Mouse (Mus musculus) forebrain, embryonic 16.5 days (tissue): Measurements from ENCODE around the gene Tarbp1. TPM values are rescaled to one million over a fixed set of nuclear protein-coding genes. Genes with fewer than 3 reads are reported as not detected.

Source experiments
- ATAC-seq: fragments of 200-750 bp; cut with Nextera tagmentation; 2 replicates; pipeline ENCODE4 v1.8.0; 2017; ENCODE audit warnings: mild to moderate bottlenecking, moderate library complexity
- H3K27ac ChIP-seq: fragments of 300-500 bp; sonication (generic); 2 replicates; pipeline ENCODE4 v1.5.1; 2014; ENCODE audit warnings: low read length, control low read depth
- H3K27me3 ChIP-seq: fragments of 300-500 bp; sonication (generic); replicated peaks from 2 replicates; pipeline ENCODE4 v1.6.1; 2014; ENCODE audit warnings: low read length; ENCODE audit not compliant: control insufficient read depth, insufficient read depth
- H3K36me3 ChIP-seq: fragments of 300-500 bp; sonication (generic); 2 replicates; pipeline ENCODE4 v1.6.1; 2014; ENCODE audit not compliant: control insufficient read depth, insufficient read depth
- H3K4me1 ChIP-seq: fragments of 300-500 bp; sonication (generic); replicated peaks from 2 replicates; pipeline ENCODE4 v1.6.1; 2014; ENCODE audit warnings: low read length; ENCODE audit not compliant: control insufficient read depth, insufficient read depth
- H3K4me2 ChIP-seq: fragments of 300-500 bp; sonication (generic); 2 replicates; pipeline ENCODE4 v1.6.1; 2014; ENCODE audit warnings: mild to moderate bottlenecking, low read length, control low read depth
- H3K4me3 ChIP-seq: fragments of 300-500 bp; sonication (generic); replicated peaks from 2 replicates; pipeline ENCODE4 v1.5.1; 2014; ENCODE audit warnings: mild to moderate bottlenecking, low read length, control low read depth
- H3K9ac ChIP-seq: fragments of 300-500 bp; sonication (generic); replicated peaks from 2 replicates; pipeline ENCODE4 v1.6.1; 2014; ENCODE audit warnings: low read depth, low read length, control low read depth
- H3K9me3 ChIP-seq: fragments of 300-500 bp; sonication (generic); 2 replicates; pipeline ENCODE4 v1.6.1; 2016; ENCODE audit warnings: low read length; ENCODE audit not compliant: control insufficient read depth
- WGBS: fragments of 180-500 bp; shearing (Covaris S2); extraction: QIAGEN DNeasy Blood & Tissue Kit; methylation state at CpG from one replicate; pipeline ENCODE4 v1.1.7; 2014; 5-methylcytosine and 5-hydroxymethylcytosine counted together
- polyA plus RNA-seq: library from polyadenylated mRNA; unstranded; fragments of >200 nt; fragmentation: Nextera tagmentation; extraction: Ambion mirVana; gene quantifications from 2 replicates; pipeline ENCODE4 v1.2.1, GENCODE M21; 2015

Gene Tarbp1
- polyA plus RNA-seq = 1.8 TPM in 2 replicates

DNA sequence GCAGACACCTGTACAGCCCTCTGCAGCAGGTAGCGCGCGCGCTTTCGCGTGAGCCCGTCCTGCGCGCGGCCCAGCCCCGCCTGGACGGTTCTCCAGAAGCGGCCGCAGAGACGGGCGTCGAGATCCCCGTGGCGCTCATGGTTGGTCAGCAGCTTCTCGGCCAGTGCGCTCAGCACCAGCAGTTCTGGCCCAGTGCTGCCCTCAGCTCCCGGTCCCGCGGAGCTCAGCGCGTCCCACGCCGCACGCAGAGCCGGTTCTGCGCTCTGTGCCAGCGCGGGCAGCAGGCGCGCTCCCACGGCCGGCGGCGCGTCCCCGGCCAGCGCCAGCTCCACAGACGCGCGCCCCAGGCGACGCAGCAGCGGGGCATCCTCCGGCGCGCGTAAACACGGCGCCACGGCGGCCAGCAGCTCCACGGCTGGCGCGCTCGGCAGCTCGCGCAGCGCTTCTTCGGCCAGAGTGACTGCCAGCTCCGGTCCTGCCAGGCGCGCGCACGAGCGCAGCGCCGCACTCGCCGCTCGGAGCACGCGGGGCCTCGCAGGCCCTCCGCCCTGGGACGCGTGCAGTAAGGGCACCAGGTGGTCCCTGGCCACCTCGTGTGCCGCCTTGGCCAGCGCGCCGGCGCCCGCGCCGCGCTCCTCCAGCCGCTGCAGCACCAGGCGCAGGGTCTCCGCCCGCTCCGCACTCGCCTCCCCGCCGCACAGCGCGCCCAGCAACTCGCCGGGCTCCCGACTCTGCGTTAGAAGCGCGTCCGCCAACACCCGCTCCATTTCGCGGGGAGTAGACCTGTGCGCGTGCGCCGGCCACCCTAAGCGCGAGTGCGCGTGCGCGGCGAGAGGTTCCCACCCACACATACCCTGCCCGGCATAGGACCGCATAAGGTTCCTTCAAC, at the start of gene Tarbp1:
Tarbp1 (minus strand) TSS at position 767 of the 889 bp plus-strand sequence.
- peaks cover 17% of the 10 kb centered on the region for H3K4me1 ChIP-seq
- H3K36me3 ChIP-seq = no peaks in the 10 kb centered on the region
- peak within 1 kb of the TSS; percentile 87 for H3K9ac ChIP-seq
- H3K9me3 ChIP-seq = no peaks in the 10 kb centered on the region
- ATAC-seq = peak; percentile 97
- peak within 1 kb of the TSS; percentile 92 for H3K4me3 ChIP-seq
- peak within 1 kb of the TSS; percentile 68 for H3K4me2 ChIP-seq
- under 1% methylated on average over 124 of the region's 124 CpGs for WGBS
- peak within 1 kb of the TSS; percentile 94 for H3K27ac ChIP-seq
- no peaks in the 10 kb centered on the region; the same call in 1 of the 2 replicates for H3K27me3 ChIP-seq

DNA sequence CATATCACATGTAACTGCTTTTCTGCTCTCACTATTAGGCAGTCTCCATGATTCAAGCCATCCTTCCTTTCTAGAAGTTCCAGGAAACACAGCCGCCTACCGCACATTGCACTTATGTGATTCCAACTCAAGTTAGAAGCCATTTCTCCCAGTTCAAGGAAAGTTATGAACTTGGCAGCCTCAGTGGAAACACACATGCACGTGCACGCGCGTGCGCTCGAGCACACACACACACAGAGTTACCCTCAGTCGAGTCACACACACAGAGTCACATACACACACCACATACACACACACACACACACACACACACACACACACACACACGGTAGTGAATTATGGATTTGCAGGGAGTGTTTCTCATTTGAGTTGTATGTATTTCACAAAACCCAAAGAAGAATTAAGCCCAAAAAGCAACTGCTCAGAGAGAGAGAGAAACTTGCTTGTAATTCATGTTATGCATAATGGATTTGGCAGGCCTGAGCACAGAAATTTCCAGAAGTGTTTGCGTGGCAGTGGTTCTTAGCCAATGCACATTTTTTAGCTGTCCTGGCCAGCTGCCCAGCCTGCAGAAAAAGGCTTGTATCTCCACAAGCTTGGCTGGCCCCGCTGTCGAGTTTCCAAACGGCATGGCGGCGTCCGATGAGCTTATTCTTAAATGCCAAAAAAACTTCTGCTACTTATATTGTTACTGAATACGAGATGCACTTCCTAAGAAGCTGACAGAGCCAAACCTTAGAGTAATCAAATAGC, 49.5 kb upstream of the Tarbp1 start:
- Histone ChIP-seq H3K4me1 (peaks cover 20% of the 10 kb centered on the region), H3K4me3 (no peak overlapping the region), H3K4me2 (peak overlapping the region; percentile 27), H3K9me3 (no peaks in the 10 kb centered on the region), H3K9ac (0 out of 2 replicates have a peak overlapping the region, but pooled peaks have one; percentile 3), H3K27me3 (no peaks in the 10 kb centered on the region), H3K27ac (peak overlapping the region; percentile 7), H3K36me3 (no peaks in the 10 kb centered on the region)
- WGBS = 43% methylated on average over 18 of the region's 18 CpGs
- ATAC-seq = peak; percentile 39

DNA sequence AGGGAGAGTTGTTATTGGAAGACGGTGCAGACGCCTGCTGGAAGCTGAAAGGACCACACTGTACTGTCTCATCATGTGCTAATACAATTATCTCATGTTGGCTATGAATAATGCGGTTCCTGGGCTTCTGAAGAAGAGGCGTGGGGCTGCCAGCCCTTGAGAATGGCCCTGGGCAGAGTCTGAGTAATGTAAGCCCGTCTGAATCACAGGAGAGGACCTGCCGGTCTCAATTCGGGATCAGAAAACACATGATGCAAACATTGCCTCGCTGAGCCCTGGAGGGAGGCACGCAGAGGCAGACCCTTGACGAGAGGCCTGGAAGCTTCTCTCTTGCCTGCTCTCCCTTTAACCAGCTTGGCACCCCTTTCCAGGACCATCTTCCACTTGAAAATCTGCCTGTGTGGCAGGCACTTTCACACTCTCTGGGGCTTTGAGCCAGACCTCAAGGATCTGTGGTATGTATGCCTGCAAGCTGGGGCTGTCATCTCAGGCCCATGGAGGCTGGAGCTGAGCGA, 48.3 kb upstream of the Tarbp1 start:
- 0 out of 2 replicates have a peak overlapping the region, but pooled peaks have one; percentile 28 for H3K9ac ChIP-seq
- H3K27me3 ChIP-seq = no peaks in the 10 kb centered on the region
- H3K36me3 ChIP-seq = no peaks in the 10 kb centered on the region
- peak; percentile 47; the same call in 1 of the 2 replicates for ATAC-seq
- no peak overlapping the region for H3K4me3 ChIP-seq
- H3K4me1 ChIP-seq = peaks cover 22% of the 10 kb centered on the region
- no peaks in the 10 kb centered on the region for H3K9me3 ChIP-seq
- peak overlapping the region; percentile 76 for H3K27ac ChIP-seq
- H3K4me2 ChIP-seq = no peak overlapping the region
- WGBS = 59% methylated on average over 11 of the region's 11 CpGs

DNA sequence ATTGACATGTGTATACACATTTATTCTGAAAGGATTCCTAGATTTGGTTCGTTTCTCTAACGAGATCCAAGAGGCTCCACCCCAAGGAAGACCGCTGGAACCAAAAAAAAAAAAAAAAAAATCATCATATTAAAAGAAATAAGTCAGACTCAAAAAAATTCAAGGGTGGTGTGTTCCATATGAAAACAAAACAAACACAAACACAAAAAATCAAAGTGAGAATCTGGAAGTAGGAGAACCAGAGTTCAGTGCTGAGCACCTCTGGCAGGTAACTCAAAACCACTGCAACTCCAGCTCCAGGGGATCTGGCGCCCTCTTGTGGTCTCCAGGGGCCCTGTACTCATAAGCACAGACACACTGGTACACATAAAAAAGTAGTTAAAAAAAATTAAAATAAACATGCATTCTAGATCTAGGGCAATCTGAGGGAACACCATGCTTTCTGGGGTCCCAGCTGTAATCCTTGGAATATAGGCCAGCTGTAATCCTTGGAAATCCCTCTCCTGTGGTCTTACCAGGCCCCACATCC, 44.6 kb upstream of the Tarbp1 start:
- Histone ChIP-seq H3K4me2 (no peak overlapping the region), H3K9ac (no peak overlapping the region), H3K27me3 (no peaks in the 10 kb centered on the region), H3K36me3 (no peaks in the 10 kb centered on the region), H3K27ac (no peak overlapping the region), H3K4me1 (peaks cover 27% of the 10 kb centered on the region), H3K9me3 (no peaks in the 10 kb centered on the region), H3K4me3 (no peak overlapping the region)
- WGBS = 80% methylated on average over 4 of the region's 4 CpGs
- no peak for ATAC-seq

DNA sequence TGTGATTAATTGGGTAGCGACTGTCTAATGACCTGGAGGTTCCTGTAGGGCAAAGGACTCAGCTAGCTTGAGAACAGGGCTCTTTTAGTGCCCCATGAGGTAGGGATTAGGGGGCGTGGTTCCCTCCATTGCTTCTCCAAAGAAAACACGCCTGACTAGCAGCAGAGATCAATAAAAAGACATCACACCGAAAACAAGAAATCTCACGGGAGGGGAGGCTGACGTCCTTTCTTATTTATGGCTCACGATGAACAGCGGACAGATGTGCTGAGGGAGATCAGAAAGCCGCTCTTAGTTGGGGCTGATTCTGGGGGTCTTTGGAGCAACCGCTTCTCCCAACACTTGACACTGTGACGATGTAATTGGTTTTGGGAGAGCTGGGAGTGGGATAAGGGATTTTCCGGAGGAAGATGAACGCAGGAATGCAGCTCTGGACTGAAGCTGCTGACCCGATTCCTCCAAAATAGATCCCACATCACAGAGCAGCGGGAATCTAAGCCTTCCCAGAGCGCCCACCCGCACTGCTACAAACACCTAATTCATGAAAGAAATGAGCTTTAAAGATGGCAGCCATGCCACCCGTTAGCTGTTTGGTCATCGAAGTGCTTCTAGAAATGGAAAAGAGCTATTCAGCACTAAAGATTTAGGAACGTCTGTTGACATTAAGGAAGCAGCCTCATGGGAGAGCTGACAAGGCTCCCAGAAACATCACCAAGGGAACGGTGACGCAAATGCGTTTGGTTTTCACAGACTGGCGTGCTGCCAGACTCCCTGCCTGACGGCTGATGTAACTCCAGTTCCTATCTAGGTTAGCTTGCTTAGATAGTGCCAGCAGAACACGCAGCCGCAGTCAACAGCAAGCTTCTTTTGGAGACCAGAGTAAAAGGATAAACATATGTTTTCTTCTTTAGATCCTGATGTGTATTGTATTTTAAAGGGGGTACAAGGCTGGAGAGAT, 42.0 kb upstream of the Tarbp1 start:
- peak overlapping the region; percentile 95 for H3K27ac ChIP-seq
- no peaks in the 10 kb centered on the region for H3K36me3 ChIP-seq
- H3K27me3 ChIP-seq = no peaks in the 10 kb centered on the region
- H3K9me3 ChIP-seq = no peaks in the 10 kb centered on the region
- peaks cover 13% of the 10 kb centered on the region for H3K4me1 ChIP-seq
- ATAC-seq = peak; percentile 94
- H3K4me3 ChIP-seq = peak overlapping the region; percentile 41
- H3K4me2 ChIP-seq = peak overlapping the region; percentile 82
- H3K9ac ChIP-seq = peak overlapping the region; percentile 60
- under 1% methylated on average over 27 of the region's 27 CpGs for whole genome bisulfite sequencing

DNA sequence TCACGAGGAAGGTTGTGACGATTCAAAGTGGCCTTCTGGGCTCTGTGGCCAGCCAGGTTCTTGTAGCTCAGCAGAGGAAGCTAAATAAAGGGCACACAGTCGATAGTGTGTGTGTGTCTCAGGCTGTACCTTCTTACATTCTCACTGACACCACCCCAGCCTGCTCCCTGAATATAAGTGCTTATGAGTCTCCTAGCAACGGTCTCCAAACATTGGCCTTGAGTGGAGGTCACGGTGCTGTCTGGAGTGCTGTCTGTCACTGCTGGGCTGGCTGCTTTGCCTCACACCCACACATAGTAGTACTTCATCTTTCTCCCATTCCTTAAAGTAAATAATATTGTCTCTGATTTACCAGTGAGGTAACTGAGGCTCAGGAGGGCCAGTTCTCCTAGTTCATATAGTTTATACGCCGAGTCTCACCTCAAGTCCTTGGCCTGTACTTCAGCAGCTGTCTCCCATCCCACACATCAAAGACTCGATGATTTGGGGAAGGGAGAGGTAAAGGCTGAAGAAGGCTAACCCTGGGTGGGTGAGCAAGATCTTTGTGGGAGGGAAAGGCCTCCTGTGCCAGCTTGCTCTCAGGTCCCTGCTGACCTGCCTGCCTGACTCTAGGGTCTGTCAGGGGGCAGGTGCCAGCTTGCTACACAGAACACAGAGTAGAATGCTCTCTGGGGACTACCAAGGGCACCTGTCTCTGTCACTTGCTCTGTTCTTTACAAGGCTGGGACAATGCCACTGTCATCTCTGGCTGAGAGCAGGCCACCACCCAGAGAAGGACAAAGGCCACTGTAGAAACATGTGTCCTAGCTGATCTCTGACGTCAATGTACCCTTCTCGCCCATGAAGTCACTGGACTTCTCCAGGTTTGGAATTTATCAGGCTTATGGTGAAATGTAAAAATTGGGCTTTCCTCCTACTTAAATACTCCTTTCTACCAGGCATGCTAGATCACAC, 39.4 kb upstream of the Tarbp1 start:
- ATAC-seq = no peak
- no peaks in the 10 kb centered on the region for H3K36me3 ChIP-seq
- no peaks in the 10 kb centered on the region; the same call in 1 of the 2 replicates for H3K9me3 ChIP-seq
- no peak overlapping the region for H3K4me2 ChIP-seq
- H3K27ac ChIP-seq = no peak overlapping the region
- no peak overlapping the region for H3K9ac ChIP-seq
- H3K4me3 ChIP-seq = no peak overlapping the region
- H3K4me1 ChIP-seq = peaks cover 13% of the 10 kb centered on the region
- 81% methylated on average over 10 of the region's 10 CpGs for WGBS
- H3K27me3 ChIP-seq = no peaks in the 10 kb centered on the region

DNA sequence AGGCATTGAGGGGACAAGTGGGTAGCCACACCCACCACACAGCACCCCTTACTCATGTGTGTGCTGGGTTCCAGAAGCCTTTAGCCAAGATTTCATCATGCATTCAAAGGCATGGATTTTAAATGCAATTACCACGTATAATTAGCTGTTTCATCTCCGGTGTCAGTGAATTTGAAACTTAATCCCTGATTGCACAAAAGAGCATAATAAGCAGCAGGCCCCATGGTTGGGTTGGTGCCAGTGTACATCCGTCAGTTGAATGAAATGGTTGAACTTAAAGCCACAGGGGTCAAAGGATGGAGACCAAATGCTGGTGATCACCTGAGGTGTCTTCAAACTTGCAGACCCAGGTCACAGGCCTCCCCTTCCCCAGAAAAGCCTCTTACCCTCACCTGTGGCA, 36.0 kb upstream of the Tarbp1 start:
- WGBS = 25% methylated on average over 3 of the region's 3 CpGs

More for the DNA sequence above, 36.0 kb upstream of the Tarbp1 start:
- Histone ChIP-seq H3K27ac (no peak overlapping the region), H3K27me3 (no peaks in the 10 kb centered on the region), H3K4me2 (no peak overlapping the region), H3K4me1 (no peaks in the 10 kb centered on the region), H3K4me3 (no peak overlapping the region), H3K9ac (no peak overlapping the region), H3K36me3 (no peaks in the 10 kb centered on the region), H3K9me3 (no peaks in the 10 kb centered on the region; the same call in 1 of the 2 replicates)
- no peak for ATAC-seq
